Mouse (Mus musculus): ENCODE measurements at regions not wholly inside any gene's neighbourhood (a gene's known extent, or its start where the extent isn't known, plus 50 kb on each side); places are given as distances from the start of the nearest gene placed in this dataset.

DNA sequence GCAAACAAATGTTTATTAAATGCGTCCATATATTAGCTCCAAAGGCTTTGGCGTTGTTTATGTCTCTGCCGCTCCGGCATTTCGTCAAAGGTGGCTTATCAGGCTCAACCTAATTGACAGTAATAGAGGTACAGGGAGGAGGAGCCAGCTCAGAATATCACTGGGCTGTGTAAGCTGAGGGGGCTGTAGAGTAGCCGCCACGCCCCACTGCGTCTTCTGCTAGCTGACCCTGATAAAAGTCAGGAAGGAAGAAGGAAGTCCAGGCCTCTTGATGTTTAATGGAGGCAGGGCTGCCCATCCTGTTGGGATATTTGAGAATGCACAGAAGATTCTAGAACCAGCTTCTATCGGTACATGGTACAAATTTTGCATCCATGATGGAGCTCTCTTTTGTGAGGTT lies 175.2 kb upstream of the Zfp507 start:
- TF ChIP-seq EP300 (IDR thresholded peaks at IDR 0.05; ENCODE audit: insufficient read depth, low read depth, low read length) = no peak
- TF ChIP-seq POLR2A (IDR thresholded peaks at IDR 0.05; ENCODE audit: insufficient read depth, low read length) = no peak
- no peak for TF ChIP-seq CTCF (IDR thresholded peaks at IDR 0.05; ENCODE audit: low read depth, low read length)
- H3K4me3 ChIP-seq (ENCODE audit: low read depth, low read length) = no peak overlapping the region

DNA sequence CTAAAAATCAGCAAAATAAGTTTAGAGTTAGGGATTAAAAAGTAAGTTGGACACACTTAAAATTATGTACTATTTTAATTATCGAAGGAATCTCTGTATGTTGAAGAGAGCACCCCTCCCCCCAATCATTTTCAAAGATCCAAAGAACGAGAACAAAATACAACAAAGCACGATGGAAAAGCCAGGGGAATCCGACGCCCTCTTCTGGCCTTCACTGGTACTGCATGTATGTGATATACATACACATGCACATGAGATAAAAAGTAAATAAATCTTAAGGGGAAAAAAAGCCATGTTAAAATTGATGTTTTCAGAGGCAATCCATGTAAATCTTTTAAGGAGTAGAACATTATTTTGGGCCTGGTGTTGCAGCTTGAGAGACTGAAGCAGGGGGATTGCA lies 155.9 kb upstream of the Zfp507 start:
- H3K27ac ChIP-seq (ENCODE audit: insufficient read depth, low read length) = no peak overlapping the region
- H3K4me3 ChIP-seq (ENCODE audit: low read depth, low read length) = no peak overlapping the region
- no peaks in the 10 kb centered on the region for H3K4me1 ChIP-seq (ENCODE audit: control insufficient read depth, insufficient read depth, low read length)
- no peaks in the 10 kb centered on the region for H3K27me3 ChIP-seq (ENCODE audit: control insufficient read depth, insufficient read depth, low read length, poor library complexity, severe bottlenecking)
- no peaks in the 10 kb centered on the region for H3K9me3 ChIP-seq (replicated peaks; ENCODE audit: control insufficient read depth, insufficient read depth, low read length, poor library complexity, severe bottlenecking)
- H3K36me3 ChIP-seq (ENCODE audit: control insufficient read depth, insufficient read depth, low read length, poor library complexity, severe bottlenecking) = no peaks in the 10 kb centered on the region
- TF ChIP-seq POLR2A (IDR thresholded peaks at IDR 0.05; ENCODE audit: insufficient read depth, low read length) (no peak), CTCF (IDR thresholded peaks at IDR 0.05; ENCODE audit: low read depth, low read length) (no peak), EP300 (IDR thresholded peaks at IDR 0.05; ENCODE audit: insufficient read depth, low read depth, low read length) (no peak)
- no peak overlapping the region for H3K9ac ChIP-seq (ENCODE audit: low read depth, poor library complexity, severe bottlenecking)

More for the DNA sequence above, 175.2 kb upstream of the Zfp507 start:
- H3K4me1 ChIP-seq (ENCODE audit: control insufficient read depth, insufficient read depth, low read length) = no peaks in the 10 kb centered on the region
- no peak overlapping the region for H3K27ac ChIP-seq (ENCODE audit: insufficient read depth, low read length)
- H3K9me3 ChIP-seq (replicated peaks; ENCODE audit: control insufficient read depth, insufficient read depth, low read length, poor library complexity, severe bottlenecking) = no peaks in the 10 kb centered on the region; the same call in 1 of the 2 replicates
- no peaks in the 10 kb centered on the region for H3K36me3 ChIP-seq (ENCODE audit: control insufficient read depth, insufficient read depth, low read length, poor library complexity, severe bottlenecking)
- H3K27me3 ChIP-seq (ENCODE audit: control insufficient read depth, insufficient read depth, low read length, poor library complexity, severe bottlenecking) = no peaks in the 10 kb centered on the region
- no peak overlapping the region for H3K9ac ChIP-seq (ENCODE audit: low read depth, poor library complexity, severe bottlenecking)

DNA sequence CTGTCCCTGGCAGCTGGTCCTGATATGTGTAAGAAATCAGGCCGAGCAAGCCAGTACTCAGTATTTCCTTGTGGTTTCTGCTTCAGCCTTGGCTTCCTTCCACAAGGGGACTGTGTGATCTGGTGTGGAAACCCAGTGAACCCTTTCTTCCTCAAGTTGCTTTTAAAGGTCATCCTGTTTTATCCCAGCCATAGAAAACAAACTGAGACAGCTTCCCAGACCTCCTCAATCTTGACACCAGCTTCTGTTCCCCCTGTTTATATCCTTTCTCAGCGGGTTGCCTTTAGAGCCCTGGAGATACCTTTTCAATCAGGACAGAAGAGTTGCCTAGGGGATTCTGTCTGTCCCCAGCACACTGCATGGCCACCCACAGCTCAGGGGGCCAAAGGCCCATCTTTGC lies 155.2 kb upstream of the Zfp507 start:
- no peaks in the 10 kb centered on the region for H3K4me1 ChIP-seq (ENCODE audit: control insufficient read depth, insufficient read depth, low read length)
- H3K4me3 ChIP-seq (ENCODE audit: low read depth, low read length) = no peak overlapping the region
- H3K27me3 ChIP-seq (ENCODE audit: control insufficient read depth, insufficient read depth, low read length, poor library complexity, severe bottlenecking) = no peaks in the 10 kb centered on the region
- no peaks in the 10 kb centered on the region for H3K36me3 ChIP-seq (ENCODE audit: control insufficient read depth, insufficient read depth, low read length, poor library complexity, severe bottlenecking)
- H3K27ac ChIP-seq (ENCODE audit: insufficient read depth, low read length) = no peak overlapping the region
- no peak overlapping the region for H3K9ac ChIP-seq (ENCODE audit: low read depth, poor library complexity, severe bottlenecking)
- TF ChIP-seq POLR2A (IDR thresholded peaks at IDR 0.05; ENCODE audit: insufficient read depth, low read length) (no peak), EP300 (IDR thresholded peaks at IDR 0.05; ENCODE audit: insufficient read depth, low read depth, low read length) (no peak), CTCF (IDR thresholded peaks at IDR 0.05; ENCODE audit: low read depth, low read length) (no peak)
- H3K9me3 ChIP-seq (replicated peaks; ENCODE audit: control insufficient read depth, insufficient read depth, low read length, poor library complexity, severe bottlenecking) = no peaks in the 10 kb centered on the region

DNA sequence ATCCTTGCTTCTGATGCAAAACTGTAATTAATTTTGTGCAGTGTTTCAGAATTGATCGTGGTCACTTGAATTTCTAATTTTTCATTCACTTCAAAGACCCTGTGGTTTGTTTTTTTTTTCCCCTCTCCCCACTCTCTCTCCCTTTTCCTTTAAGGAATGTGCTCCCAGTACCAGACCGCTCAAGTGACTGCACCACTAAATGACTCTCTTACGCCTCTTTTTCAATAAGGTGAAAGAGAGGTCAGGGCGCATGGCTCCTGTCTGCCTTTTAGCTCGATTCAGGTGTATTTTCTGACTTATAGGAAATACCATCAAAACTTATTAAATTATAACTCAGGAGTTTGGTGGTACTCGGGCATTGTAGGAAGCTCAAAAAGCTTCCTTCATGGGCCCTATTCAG lies 146.0 kb upstream of the Zfp507 start:
- Histone ChIP-seq H3K9me3 (replicated peaks; ENCODE audit: control insufficient read depth, insufficient read depth, low read length, poor library complexity, severe bottlenecking) (no peaks in the 10 kb centered on the region), H3K4me1 (ENCODE audit: control insufficient read depth, insufficient read depth, low read length) (no peaks in the 10 kb centered on the region), H3K27me3 (ENCODE audit: control insufficient read depth, insufficient read depth, low read length, poor library complexity, severe bottlenecking) (no peaks in the 10 kb centered on the region), H3K9ac (ENCODE audit: low read depth, poor library complexity, severe bottlenecking) (no peak overlapping the region), H3K4me3 (ENCODE audit: low read depth, low read length) (no peak overlapping the region), H3K27ac (ENCODE audit: insufficient read depth, low read length) (no peak overlapping the region), H3K36me3 (ENCODE audit: control insufficient read depth, insufficient read depth, low read length, poor library complexity, severe bottlenecking) (no peaks in the 10 kb centered on the region)
- TF ChIP-seq EP300 (IDR thresholded peaks at IDR 0.05; ENCODE audit: insufficient read depth, low read depth, low read length) = no peak
- no peak for TF ChIP-seq POLR2A (IDR thresholded peaks at IDR 0.05; ENCODE audit: insufficient read depth, low read length)
- no peak for TF ChIP-seq CTCF (IDR thresholded peaks at IDR 0.05; ENCODE audit: low read depth, low read length)

DNA sequence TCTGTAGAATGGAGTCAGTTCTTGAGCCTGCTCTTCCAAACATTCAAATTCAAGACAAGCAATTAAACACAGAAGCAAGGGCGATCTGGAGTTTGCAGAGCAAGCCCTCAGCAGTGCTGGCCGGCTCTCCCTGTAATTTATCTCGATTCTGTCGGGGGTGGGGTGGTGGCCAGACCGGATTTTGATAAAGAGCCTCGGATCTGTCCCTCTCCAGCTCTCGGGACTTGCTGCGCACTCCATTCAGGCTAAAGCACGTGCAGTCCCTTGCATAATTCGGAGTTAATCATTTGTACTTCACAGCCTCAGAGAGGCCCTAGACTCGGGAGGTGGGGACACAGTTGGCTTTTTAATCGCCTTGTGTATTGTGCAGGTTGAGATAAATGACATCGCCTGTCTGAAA lies 145.6 kb upstream of the Zfp507 start:
- Histone ChIP-seq H3K4me1 (ENCODE audit: control insufficient read depth, insufficient read depth, low read length) (no peaks in the 10 kb centered on the region), H3K27ac (ENCODE audit: insufficient read depth, low read length) (no peak overlapping the region), H3K9ac (ENCODE audit: low read depth, poor library complexity, severe bottlenecking) (no peak overlapping the region), H3K27me3 (ENCODE audit: control insufficient read depth, insufficient read depth, low read length, poor library complexity, severe bottlenecking) (no peaks in the 10 kb centered on the region), H3K4me3 (ENCODE audit: low read depth, low read length) (no peak overlapping the region), H3K9me3 (replicated peaks; ENCODE audit: control insufficient read depth, insufficient read depth, low read length, poor library complexity, severe bottlenecking) (no peaks in the 10 kb centered on the region), H3K36me3 (ENCODE audit: control insufficient read depth, insufficient read depth, low read length, poor library complexity, severe bottlenecking) (no peaks in the 10 kb centered on the region)
- TF ChIP-seq POLR2A (IDR thresholded peaks at IDR 0.05; ENCODE audit: insufficient read depth, low read length) = no peak
- TF ChIP-seq CTCF (IDR thresholded peaks at IDR 0.05; ENCODE audit: low read depth, low read length) = no peak
- no peak for TF ChIP-seq EP300 (IDR thresholded peaks at IDR 0.05; ENCODE audit: insufficient read depth, low read depth, low read length)

DNA sequence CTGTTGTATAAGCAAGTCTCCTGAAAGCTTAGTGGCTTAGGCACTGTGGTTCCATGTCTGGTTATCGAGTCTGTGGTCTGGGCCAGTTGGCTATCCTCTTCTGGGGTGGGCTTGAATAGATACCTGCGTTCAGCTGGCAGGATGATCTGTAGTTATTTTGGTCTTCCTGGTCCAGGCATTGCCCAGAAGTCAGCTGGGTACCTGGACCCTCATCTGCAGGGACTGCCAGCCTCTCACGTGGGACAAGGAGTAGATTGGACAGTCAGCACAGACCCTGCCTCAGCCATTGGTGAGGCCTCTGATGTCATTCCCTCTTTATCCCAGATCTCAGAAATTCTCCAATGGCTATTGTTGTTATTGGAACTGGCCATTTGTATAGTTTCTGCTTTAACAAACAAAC lies 138.3 kb upstream of the Zfp507 start:
- Histone ChIP-seq H3K27me3 (ENCODE audit: control insufficient read depth, insufficient read depth, low read length, poor library complexity, severe bottlenecking) (no peaks in the 10 kb centered on the region), H3K9me3 (replicated peaks; ENCODE audit: control insufficient read depth, insufficient read depth, low read length, poor library complexity, severe bottlenecking) (no peaks in the 10 kb centered on the region), H3K9ac (ENCODE audit: low read depth, poor library complexity, severe bottlenecking) (no peak overlapping the region), H3K27ac (ENCODE audit: insufficient read depth, low read length) (no peak overlapping the region), H3K4me3 (ENCODE audit: low read depth, low read length) (no peak overlapping the region), H3K4me1 (ENCODE audit: control insufficient read depth, insufficient read depth, low read length) (no peaks in the 10 kb centered on the region), H3K36me3 (ENCODE audit: control insufficient read depth, insufficient read depth, low read length, poor library complexity, severe bottlenecking) (no peaks in the 10 kb centered on the region)
- TF ChIP-seq EP300 (IDR thresholded peaks at IDR 0.05; ENCODE audit: insufficient read depth, low read depth, low read length) = no peak
- TF ChIP-seq POLR2A (IDR thresholded peaks at IDR 0.05; ENCODE audit: insufficient read depth, low read length) = no peak
- no peak for TF ChIP-seq CTCF (IDR thresholded peaks at IDR 0.05; ENCODE audit: low read depth, low read length)
